Mouse (Mus musculus): ENCODE data around the gene Smim11. TPM values are rescaled to one million over a fixed set of nuclear protein-coding genes. Genes with fewer than 3 reads are reported as not detected.

The Smim11 gene
- polyA plus RNA-seq, 1 experiment from 2014 or later = 58.1 TPM

GRCm38 (mm10) chr16:92295328-92295727 lies 5.8 kb upstream of the Smim11 start:
- no peaks in the 10 kb centered on the region for H3K36me3 ChIP-seq (replicated peaks)
- H3K4me1 ChIP-seq = peaks cover 6% of the 10 kb centered on the region; the same call in 1 of the 2 replicates
- no peak overlapping the region for H3K4me2 ChIP-seq
- WGBS = 81% methylated on average over 2 of the region's 2 CpGs
- no peaks in the 10 kb centered on the region for H3K9me3 ChIP-seq
- no peak overlapping the region for H3K9ac ChIP-seq
- no peak overlapping the region for H3K4me3 ChIP-seq
- H3K27ac ChIP-seq = no peak overlapping the region
- no peaks in the 10 kb centered on the region for H3K27me3 ChIP-seq (replicated peaks)
- ATAC-seq (replicated peaks) = no peak

GRCm38 (mm10) chr16:92301412-92301806 lies 323 bp downstream of the Smim11 start:
- ATAC-seq (replicated peaks) = peak; percentile 69
- Histone ChIP-seq H3K4me3 (peak overlapping the region; percentile 70), H3K4me1 (peaks cover 23% of the 10 kb centered on the region), H3K27me3 (replicated peaks) (no peaks in the 10 kb centered on the region), H3K9me3 (no peaks in the 10 kb centered on the region), H3K27ac (peak overlapping the region; percentile 65), H3K9ac (peak overlapping the region; percentile 74), H3K4me2 (peak overlapping the region; percentile 85), H3K36me3 (replicated peaks) (peaks cover 4% of the 10 kb centered on the region; the same call in 1 of the 2 replicates)
- under 1% methylated on average over 12 of the region's 12 CpGs for WGBS

GRCm38 (mm10) chr16:92301989-92302388 lies 903 bp downstream of the Smim11 start:
- peaks cover 23% of the 10 kb centered on the region for H3K4me1 ChIP-seq
- WGBS = 30% methylated on average over 5 of the region's 5 CpGs
- H3K36me3 ChIP-seq (replicated peaks) = peaks cover 10% of the 10 kb centered on the region; the same call in 1 of the 2 replicates
- H3K9ac ChIP-seq = peak overlapping the region; percentile 74
- ATAC-seq (replicated peaks) = no peak
- no peaks in the 10 kb centered on the region for H3K27me3 ChIP-seq (replicated peaks)
- H3K4me3 ChIP-seq = peak overlapping the region; percentile 70
- peak overlapping the region; percentile 65 for H3K27ac ChIP-seq
- peak overlapping the region; percentile 85 for H3K4me2 ChIP-seq
- H3K9me3 ChIP-seq = no peaks in the 10 kb centered on the region

- Histone ChIP-seq H3K9me3 (no peaks in the 10 kb centered on the region), H3K4me2 (peak overlapping the region; percentile 85), H3K27me3 (replicated peaks) (no peaks in the 10 kb centered on the region), H3K9ac (no peak overlapping the region), H3K27ac (no peak overlapping the region), H3K36me3 (replicated peaks) (peaks cover 13% of the 10 kb centered on the region; the same call in 1 of the 2 replicates), H3K4me1 (peaks cover 23% of the 10 kb centered on the region), H3K4me3 (no peak overlapping the region)
- ATAC-seq (replicated peaks) = no peak
- WGBS = 71% methylated on average over 5 of the region's 5 CpGs
These were observed 1.4 kb downstream of the Smim11 start for GRCm38 (mm10) chr16:92302506-92302905.

- Histone ChIP-seq H3K27ac (no peak overlapping the region), H3K36me3 (replicated peaks) (peaks cover 13% of the 10 kb centered on the region; the same call in 1 of the 2 replicates), H3K4me2 (no peak overlapping the region), H3K9me3 (no peaks in the 10 kb centered on the region), H3K4me1 (peaks cover 18% of the 10 kb centered on the region), H3K4me3 (no peak overlapping the region), H3K27me3 (replicated peaks) (no peaks in the 10 kb centered on the region), H3K9ac (no peak overlapping the region)
- no peak for ATAC-seq (replicated peaks)
- WGBS = 94% methylated on average over 2 of the region's 2 CpGs
These were observed 4.4 kb downstream of the Smim11 start for GRCm38 (mm10) chr16:92305519-92305918.

GRCm38 (mm10) chr16:92307947-92308346 lies 6.9 kb downstream of the Smim11 start:
- no peak overlapping the region for H3K4me3 ChIP-seq
- 79% methylated on average over 3 of the region's 3 CpGs for WGBS
- peaks cover under 1% of the 10 kb centered on the region for H3K4me1 ChIP-seq
- no peak overlapping the region for H3K27ac ChIP-seq
- H3K9me3 ChIP-seq = no peaks in the 10 kb centered on the region
- no peak overlapping the region for H3K4me2 ChIP-seq
- no peaks in the 10 kb centered on the region for H3K27me3 ChIP-seq (replicated peaks)
- no peak overlapping the region for H3K9ac ChIP-seq
- H3K36me3 ChIP-seq (replicated peaks) = peaks cover 24% of the 10 kb centered on the region; the same call in 1 of the 2 replicates
- no peak for ATAC-seq (replicated peaks)

GRCm38 (mm10) chr16:92309126-92309525 lies 8.0 kb downstream of the Smim11 start:
- no peak overlapping the region for H3K9ac ChIP-seq
- H3K4me3 ChIP-seq = no peak overlapping the region
- peaks cover 24% of the 10 kb centered on the region for H3K36me3 ChIP-seq (replicated peaks)
- H3K4me2 ChIP-seq = no peak overlapping the region
- no peaks in the 10 kb centered on the region for H3K27me3 ChIP-seq (replicated peaks)
- H3K27ac ChIP-seq = no peak overlapping the region
- no peaks in the 10 kb centered on the region for H3K9me3 ChIP-seq
- no peak for ATAC-seq (replicated peaks)
- H3K4me1 ChIP-seq = no peaks in the 10 kb centered on the region
- WGBS = 31% methylated on average over 4 of the region's 4 CpGs

GRCm38 (mm10) chr16:92313953-92314741 lies 13.1 kb downstream of the Smim11 start:
- peaks cover 11% of the 10 kb centered on the region; the same call in 1 of the 2 replicates for H3K36me3 ChIP-seq (replicated peaks)
- no peak overlapping the region for H3K4me3 ChIP-seq
- H3K9me3 ChIP-seq = no peaks in the 10 kb centered on the region
- no peak overlapping the region for H3K9ac ChIP-seq
- 47% methylated on average over 13 of the region's 13 CpGs for WGBS
- ATAC-seq (replicated peaks) = peak; percentile 84
- no peak overlapping the region for H3K27ac ChIP-seq
- 0 out of 2 replicates have a peak, but pooled peaks cover 3% of the 10 kb centered on the region for H3K4me1 ChIP-seq
- no peaks in the 10 kb centered on the region for H3K27me3 ChIP-seq (replicated peaks)
- no peak overlapping the region for H3K4me2 ChIP-seq

- 0 out of 2 replicates have a peak, but pooled peaks cover 3% of the 10 kb centered on the region for H3K4me1 ChIP-seq
- no peak overlapping the region for H3K27ac ChIP-seq
- no peak overlapping the region for H3K4me3 ChIP-seq
- no peak for ATAC-seq (replicated peaks)
- peaks cover 6% of the 10 kb centered on the region; the same call in 1 of the 2 replicates for H3K36me3 ChIP-seq (replicated peaks)
- no peaks in the 10 kb centered on the region for H3K27me3 ChIP-seq (replicated peaks)
- H3K4me2 ChIP-seq = no peak overlapping the region
- 73% methylated on average over 7 of the region's 7 CpGs for WGBS
- no peaks in the 10 kb centered on the region for H3K9me3 ChIP-seq
- no peak overlapping the region for H3K9ac ChIP-seq
These were observed 15.1 kb downstream of the Smim11 start for GRCm38 (mm10) chr16:92316049-92316738.

- no peak for ATAC-seq (replicated peaks)
- WGBS = 65% methylated on average over 20 of the region's 20 CpGs
These were observed 18.4 kb downstream of the Smim11 start for GRCm38 (mm10) chr16:92319353-92320109.

GRCm38 (mm10) chr16:92320361-92320760 lies 19.3 kb downstream of the Smim11 start:
- ATAC-seq (replicated peaks) = no peak
- no peak overlapping the region for H3K4me2 ChIP-seq
- no peak overlapping the region for H3K27ac ChIP-seq
- no peaks in the 10 kb centered on the region for H3K9me3 ChIP-seq
- no peak overlapping the region for H3K4me3 ChIP-seq
- WGBS = 85% methylated on average over 3 of the region's 3 CpGs
- H3K36me3 ChIP-seq (replicated peaks) = no peaks in the 10 kb centered on the region
- peaks cover 2% of the 10 kb centered on the region; the same call in 1 of the 2 replicates for H3K4me1 ChIP-seq
- no peak overlapping the region for H3K9ac ChIP-seq
- no peaks in the 10 kb centered on the region for H3K27me3 ChIP-seq (replicated peaks)

More at GRCm38 (mm10) chr16:92319353-92320109, 18.4 kb downstream of the Smim11 start:
- peaks cover 3% of the 10 kb centered on the region; the same call in 1 of the 2 replicates for H3K4me1 ChIP-seq
- no peak overlapping the region for H3K9ac ChIP-seq
- H3K4me3 ChIP-seq = no peak overlapping the region
- H3K27ac ChIP-seq = no peak overlapping the region
- no peaks in the 10 kb centered on the region for H3K36me3 ChIP-seq (replicated peaks)
- H3K9me3 ChIP-seq = no peaks in the 10 kb centered on the region
- no peak overlapping the region for H3K4me2 ChIP-seq
- no peaks in the 10 kb centered on the region for H3K27me3 ChIP-seq (replicated peaks)

- no peak within 1 kb of the TSS for H3K4me2 ChIP-seq
These were observed 20.3 kb downstream of the Smim11 start, which contains the start of gene Fam243 for GRCm38 (mm10) chr16:92321341-92321740. Fam243 (minus strand) TSS chr16:92321441.

More at GRCm38 (mm10) chr16:92321341-92321740, 20.3 kb downstream of the Smim11 start, which contains the start of gene Fam243:
- H3K27ac ChIP-seq = no peak within 1 kb of the TSS
- no peaks in the 10 kb centered on the region for H3K36me3 ChIP-seq (replicated peaks)
- no peak within 1 kb of the TSS for H3K4me3 ChIP-seq
- no peak for ATAC-seq (replicated peaks)
- no peak within 1 kb of the TSS for H3K9ac ChIP-seq
- H3K9me3 ChIP-seq = no peaks in the 10 kb centered on the region
- H3K4me1 ChIP-seq = peaks cover 2% of the 10 kb centered on the region; the same call in 1 of the 2 replicates
- H3K27me3 ChIP-seq (replicated peaks) = no peaks in the 10 kb centered on the region
- 88% methylated on average over 8 of the region's 8 CpGs for WGBS
